Comparison of ENCODE assay signal across 12 mouse cellular contexts in the genomic region with DNA sequence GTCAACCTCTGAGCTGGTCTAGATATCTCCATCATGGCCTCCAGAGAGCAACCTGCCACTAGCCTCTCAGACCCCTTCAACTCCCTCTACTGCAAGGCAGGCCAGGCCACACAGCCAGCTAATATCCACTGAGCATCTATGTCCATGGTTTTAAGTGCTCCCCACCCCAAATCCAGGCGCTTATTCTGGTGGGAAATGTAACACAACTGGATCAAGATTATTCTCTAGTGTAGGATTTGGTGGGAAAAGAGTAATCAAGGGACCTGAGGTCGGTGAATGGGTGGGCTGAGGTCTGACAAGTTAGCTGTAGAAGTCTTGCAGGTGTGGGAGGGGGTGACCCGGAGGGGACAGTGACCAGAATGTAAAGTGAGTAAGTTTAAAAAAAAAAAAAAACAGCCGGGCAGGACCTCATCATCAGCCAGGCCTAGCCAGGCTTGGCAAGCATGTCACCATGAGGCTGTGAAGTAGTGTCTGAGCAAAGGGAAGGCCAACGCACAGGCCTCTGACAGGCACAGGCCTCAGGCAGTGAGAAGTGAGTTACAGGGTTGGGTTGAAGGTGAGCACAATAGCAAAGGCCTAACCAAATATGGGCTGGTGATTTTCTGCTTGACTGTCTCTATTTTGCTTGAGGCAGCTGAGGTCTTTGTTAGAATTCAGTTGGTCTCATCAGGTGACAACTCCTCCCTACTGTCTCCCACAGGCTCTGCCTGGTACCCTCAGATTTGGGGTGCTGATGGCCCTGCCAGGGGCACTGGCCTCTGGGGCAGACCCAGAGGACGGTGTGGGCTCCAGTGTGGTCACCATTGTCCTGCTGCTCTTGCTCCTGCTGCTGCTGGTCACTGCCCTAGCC. TPM values are rescaled to one million over a fixed set of nuclear protein-coding genes. Genes with fewer than 3 reads are reported as not detected.
DNase-seq lines count a peak whose midpoint lies in the region; ATAC-seq and TF ChIP-seq lines count a peak whose summit lies in the region.
"Had no signal": no experiment of that assay in that cellular context is flagged by ENCODE, and none has a peak within 500 bp of the region (broad histone marks: within the 10 kb centered on the region; RNA-seq: fewer than 3 reads in every experiment).

No protein-coding gene starts in this region.

- 78% methylated on average over 6 of the region's 6 CpGs for WGBS in heart, postnatal 0 days
- WGBS in hindbrain, embryonic 13.5 days, result 63% methylated on average over 6 of the region's 6 CpGs

- ATAC-seq in heart, postnatal 0 days (ENCODE audit: insufficient read depth, low read depth), result no peak
- no peak for ATAC-seq in hindbrain, embryonic 13.5 days (ENCODE audit: low FRiP score)

- peak overlapping the region; percentile 24; the same call in 1 of the 2 replicates for H3K4me3 ChIP-seq in heart, postnatal 0 days (ENCODE audit: low read depth, low read length)
- H3K4me3 ChIP-seq in hindbrain, embryonic 13.5 days, result no peak overlapping the region

- no peak for DNase-seq in heart, postnatal 0 days (ENCODE audit: low spot score)
- DNase-seq in heart, postnatal 25 days (ENCODE audit: low spot score), result no peak
- peak; percentile 31 to 58 for DNase-seq in spleen, postnatal 10 days (ENCODE audit: low spot score in 2 of 2)
- no peak for DNase-seq in spleen, adult 12 weeks (ENCODE audit: low spot score)
- DNase-seq in thymus, postnatal 14 days, result peak; percentile 56
- DNase-seq in MN1 (ENCODE audit: low spot score), result no peak
- no peak for DNase-seq in cerebellum, postnatal 25 days
- DNase-seq: layer of hippocampus, adult 9-11 months; right cerebral cortex, postnatal 14 days had no signal

- no peaks in the 10 kb centered on the region for H3K9me3 ChIP-seq in heart, postnatal 0 days (replicated peaks; ENCODE audit: control insufficient read depth, low read length)
- no peaks in the 10 kb centered on the region for H3K9me3 ChIP-seq in hindbrain, embryonic 13.5 days

- no peak overlapping the region for H3K27ac ChIP-seq in heart, postnatal 0 days (ENCODE audit: low read depth)
- peak overlapping the region; percentile 48; the same call in 1 of the 2 replicates for H3K27ac ChIP-seq in hindbrain, embryonic 13.5 days
- H3K27ac ChIP-seq: macrophage had no signal

- peaks cover 5% of the 10 kb centered on the region; the same call in 1 of the 2 replicates for H3K4me1 ChIP-seq in heart, postnatal 0 days (ENCODE audit: control insufficient read depth, insufficient read depth)
- peaks cover 4% of the 10 kb centered on the region; the same call in 1 of the 2 replicates for H3K4me1 ChIP-seq in hindbrain, embryonic 13.5 days (replicated peaks)

- peak overlapping the region; percentile 14; the same call in 1 of the 2 replicates for H3K4me2 ChIP-seq in heart, postnatal 0 days (ENCODE audit: low read depth, low read length)
- H3K4me2 ChIP-seq in hindbrain, embryonic 13.5 days, result no peak overlapping the region

- peaks cover 76% of the 10 kb centered on the region for H3K36me3 ChIP-seq in heart, postnatal 0 days (replicated peaks; ENCODE audit: control insufficient read depth, insufficient read depth, low read length)
- peaks cover 81% of the 10 kb centered on the region for H3K36me3 ChIP-seq in hindbrain, embryonic 13.5 days

- TF ChIP-seq CTCF in heart, postnatal 0 days (IDR thresholded peaks at IDR 0.05; ENCODE audit: low read depth), result no peak

- intact Hi-C loops in heart, postnatal 25 days (cut with DNase I), result no loop called here

- H3K27me3 ChIP-seq in heart, postnatal 0 days (ENCODE audit: control insufficient read depth, insufficient read depth, low read length), result no peaks in the 10 kb centered on the region
- no peaks in the 10 kb centered on the region for H3K27me3 ChIP-seq in hindbrain, embryonic 13.5 days

- TF ChIP-seq EP300 in heart, postnatal 0 days (IDR thresholded peaks at IDR 0.05; ENCODE audit: low read depth), result no peak

- H3K9ac ChIP-seq in heart, postnatal 0 days (replicated peaks; ENCODE audit: low read depth, low read length), result no peak overlapping the region; the same call in 1 of the 2 replicates
- H3K9ac ChIP-seq in hindbrain, embryonic 13.5 days, result 0 out of 2 replicates have a peak overlapping the region, but pooled peaks have one; percentile 24

RNA-seq across cellular contexts. Expression of a gene that starts 2.0 kb away (rescaled TPM):
- total RNA-seq in heart, postnatal 0 days (2014; rRNA removed; ENCODE audit: low replicate concordance), result 13.5 TPM in 1 of 2 replicates, not detected in the other
- polyA plus RNA-seq in heart, postnatal 0 days (2015; fragmentation: Nextera tagmentation; extraction: Ambion mirVana), result 0.46 and 1.1 TPM in 2 replicates
- 1 to 10 TPM in 1 of 2 experiments, under 1 TPM in 1; 0.94 to 1.5 TPM for total RNA-seq in heart, postnatal 25 days (2021)
- polyA plus RNA-seq in hindbrain, embryonic 13.5 days (2015; fragmentation: Nextera tagmentation; extraction: Ambion mirVana), result 0.47 and 0.66 TPM in 2 replicates

RNA-seq across cellular contexts. Expression of a gene that starts 7.0 kb away (rescaled TPM):
- 120 and 144 TPM in 2 replicates for total RNA-seq in heart, postnatal 0 days (2014; rRNA removed; ENCODE audit: low replicate concordance)
- polyA plus RNA-seq in heart, postnatal 0 days (2015; fragmentation: Nextera tagmentation; extraction: Ambion mirVana), result 97.2 and 102 TPM in 2 replicates
- total RNA-seq in heart, postnatal 25 days (2021), result 10 to 100 TPM; 53.4 to 57.6 TPM
- 128 and 130 TPM in 2 replicates for polyA plus RNA-seq in hindbrain, embryonic 13.5 days (2015; fragmentation: Nextera tagmentation; extraction: Ambion mirVana)

RNA-seq across cellular contexts. Expression of a gene that starts 7.7 kb away (rescaled TPM):
- total RNA-seq in heart, postnatal 0 days (2014; rRNA removed; ENCODE audit: low replicate concordance), result 34.2 and 62.0 TPM in 2 replicates
- polyA plus RNA-seq in heart, postnatal 0 days (2015; fragmentation: Nextera tagmentation; extraction: Ambion mirVana), result 32.9 and 35.2 TPM in 2 replicates
- 10 to 100 TPM; 16.5 to 16.8 TPM for total RNA-seq in heart, postnatal 25 days (2021)
- 61.6 and 64.3 TPM in 2 replicates for polyA plus RNA-seq in hindbrain, embryonic 13.5 days (2015; fragmentation: Nextera tagmentation; extraction: Ambion mirVana)

RNA-seq across cellular contexts. Expression of a gene that starts 11.6 kb away (rescaled TPM):
- not detected in 2 replicates for total RNA-seq in heart, postnatal 0 days (2014; rRNA removed; ENCODE audit: low replicate concordance)
- 0.07 and 0.11 TPM in 2 replicates for polyA plus RNA-seq in heart, postnatal 0 days (2015; fragmentation: Nextera tagmentation; extraction: Ambion mirVana)
- total RNA-seq in heart, postnatal 25 days (2021), result under 1 TPM in 1 of 2 experiments, not detected in 1; 0.31 TPM
- 0.29 and 0.30 TPM in 2 replicates for polyA plus RNA-seq in hindbrain, embryonic 13.5 days (2015; fragmentation: Nextera tagmentation; extraction: Ambion mirVana)
- total RNA-seq: gastrocnemius, adult 8-10 months had no signal
- polyA plus RNA-seq: macrophage had no signal

RNA-seq across cellular contexts. Expression of a gene that starts 15.9 kb away (rescaled TPM):
- total RNA-seq in heart, postnatal 0 days (2014; rRNA removed; ENCODE audit: low replicate concordance), result not detected in 2 replicates
- 0.03 TPM in 2 replicates for polyA plus RNA-seq in heart, postnatal 0 days (2015; fragmentation: Nextera tagmentation; extraction: Ambion mirVana)
- total RNA-seq in heart, postnatal 25 days (2021), result not detected
- not detected in 2 replicates for polyA plus RNA-seq in hindbrain, embryonic 13.5 days (2015; fragmentation: Nextera tagmentation; extraction: Ambion mirVana)
- total RNA-seq: gastrocnemius, adult 8-10 months had no signal
- polyA plus RNA-seq: macrophage had no signal

Comparison
In these comparisons a context has a peak if more than half of its experiments do, and no peak if none do; other contexts are left out.
1. DNase-seq: peak in spleen, postnatal 10 days (2 of 2) and thymus, postnatal 14 days (single experiment); none in heart, postnatal 0 days (single experiment), heart, postnatal 25 days (single experiment), spleen, adult 12 weeks (single experiment), MN1 (single experiment) and cerebellum, postnatal 25 days (0 of 2).